Mouse (Mus musculus) inflammation-experienced regulatory T-cells, adult 6 months (primary cell): ENCODE measurements around the gene Tgds. TPM values are rescaled to one million over a fixed set of nuclear protein-coding genes. Genes with fewer than 3 reads are reported as not detected.
"Not testable (repeated sequence)": the region's sequence is repeated elsewhere in the genome, so short reads cannot be mapped to it uniquely, and the experiment has no call there.

Source experiments
- ATAC-seq: one replicate; pipeline ENCODE4 v1.8.0; 2017
- polyA plus RNA-seq, 3 experiments: library from polyadenylated mRNA; unstranded; fragments of 100-300 nt; shearing (Covaris generic); gene quantifications; one replicate each; pipeline ENCODE4 v1.2.1; 2017

The Tgds gene
- polyA plus RNA-seq, 3 experiments from 2014 or later, result 32.9 to 43.8 (median 38.4) TPM

- ATAC-seq, result peak; percentile 5
Observed at GRCm38 (mm10) chr14:118131931-118132641, 469 bp downstream of the Tgds start.

- ATAC-seq, result no peak
Observed at GRCm38 (mm10) chr14:118131472-118131871, 1.1 kb downstream of the Tgds start.

GRCm38 (mm10) chr14:118126301-118126700 is 6.3 kb downstream of the Tgds start:
- no peak for ATAC-seq

DNA sequence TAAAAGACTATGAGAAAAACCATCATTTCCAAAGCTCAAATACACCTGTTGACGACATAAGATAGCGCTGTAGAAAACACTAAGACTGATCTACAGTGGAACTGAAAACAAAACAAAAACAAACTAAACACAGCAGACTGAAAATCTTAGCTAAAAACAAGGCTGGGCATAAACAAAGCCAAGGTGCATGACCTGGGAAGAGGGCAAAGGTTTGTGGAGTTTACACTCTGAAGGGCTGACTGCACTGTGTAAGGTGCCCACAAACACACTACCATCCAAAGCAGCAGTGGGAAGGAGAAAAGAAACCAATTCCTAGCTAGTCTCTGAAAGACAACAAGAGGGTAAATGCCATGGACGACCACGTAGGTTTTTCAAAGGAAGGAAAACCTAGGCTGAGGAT is 7.8 kb downstream of the Tgds start:
- no peak for ATAC-seq

- ATAC-seq, result peak; percentile 17
Observed at GRCm38 (mm10) chr14:118124129-118124528, 8.4 kb downstream of the Tgds start.

DNA sequence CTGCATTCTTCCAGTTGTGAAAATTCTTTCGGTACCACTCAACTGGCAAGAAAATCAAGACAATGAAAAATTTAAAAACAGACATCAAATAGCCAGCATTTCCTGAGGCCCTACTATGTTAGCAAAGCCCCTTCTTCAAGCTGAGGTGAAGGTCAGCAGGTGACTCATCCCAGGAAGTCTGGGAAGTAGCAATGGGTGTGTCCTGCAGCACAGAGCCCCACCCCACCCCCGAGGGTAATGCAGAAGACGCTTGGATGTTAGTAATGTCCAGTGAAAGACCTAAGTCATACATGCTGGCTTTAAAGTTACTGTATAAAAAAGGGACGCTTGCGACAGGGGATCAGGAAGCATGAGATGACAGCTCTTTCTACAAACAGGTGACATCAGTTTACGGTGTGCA is 19.4 kb downstream of the Tgds start:
- ATAC-seq, result no peak

- ATAC-seq, result not testable (repeated sequence)
Observed at GRCm38 (mm10) chr14:118107479-118107878, 25.1 kb downstream of the Tgds start.

DNA sequence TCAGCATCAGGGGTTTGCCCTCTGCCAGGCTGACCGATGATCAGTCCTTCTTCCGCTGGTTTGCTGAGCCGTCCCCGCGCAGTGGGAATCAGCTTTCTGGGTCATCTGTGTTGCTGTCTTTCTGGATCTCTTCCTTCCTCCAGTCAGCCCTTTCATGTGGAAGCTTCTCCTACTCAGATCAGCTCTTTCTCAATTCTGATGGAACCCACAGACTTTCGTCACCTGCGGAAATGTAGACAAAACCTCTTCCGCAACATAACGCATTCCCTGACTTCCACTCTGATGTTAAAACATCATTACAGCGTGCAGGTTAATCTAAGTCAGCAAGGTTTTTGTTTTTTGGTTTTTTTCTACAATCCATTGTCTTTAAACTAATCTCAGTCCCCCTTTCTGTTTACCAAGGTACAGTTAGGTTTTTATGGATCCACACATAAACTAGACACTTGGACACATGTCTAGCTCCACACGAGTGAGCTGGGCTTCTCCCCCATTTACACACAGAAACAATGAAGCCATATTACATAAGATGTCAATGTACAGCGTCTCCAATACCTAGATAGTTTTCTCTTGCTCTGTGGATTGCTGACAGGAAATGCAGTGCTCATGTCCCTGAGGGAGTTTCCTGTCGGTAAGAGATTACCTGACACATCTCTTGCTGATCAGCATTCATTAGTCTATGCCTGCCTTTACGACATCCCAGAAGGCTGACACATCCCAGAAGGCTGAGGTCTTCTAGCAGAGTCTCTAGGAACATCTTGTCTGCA is 31.1 kb downstream of the Tgds start:
- ATAC-seq, result no peak

- ATAC-seq, result no peak
Observed at GRCm38 (mm10) chr14:118098265-118098664, 34.3 kb downstream of the Tgds start.

DNA sequence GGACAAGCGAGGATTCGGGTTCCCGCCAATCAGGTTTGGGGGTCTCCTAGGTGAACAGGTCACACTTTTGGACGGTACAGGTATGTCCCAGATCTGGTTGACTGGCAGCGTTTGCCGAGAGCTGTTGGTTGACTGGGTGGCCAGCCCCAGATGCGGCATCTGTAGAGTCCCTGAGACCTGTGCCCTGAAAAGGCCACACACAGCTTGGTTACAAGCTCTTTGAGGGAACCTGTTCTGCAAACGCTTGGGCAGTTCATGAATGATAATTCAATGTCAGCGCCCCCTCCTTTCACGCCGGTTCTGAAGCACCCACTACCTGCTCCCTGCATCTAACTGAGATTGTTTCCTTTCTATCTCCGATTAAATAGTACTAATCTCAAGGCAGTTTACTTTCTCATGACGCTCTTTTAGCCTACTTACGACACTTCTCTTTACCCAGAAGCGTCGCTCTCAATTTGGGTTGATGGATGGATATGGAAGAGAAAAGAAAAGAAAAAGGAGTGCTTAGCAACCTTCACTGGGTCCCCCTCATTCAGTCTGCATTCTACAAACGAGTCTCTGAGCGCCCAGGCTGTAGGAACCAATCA is 42.7 kb downstream of the Tgds start:
- ATAC-seq, result peak; percentile 42

DNA sequence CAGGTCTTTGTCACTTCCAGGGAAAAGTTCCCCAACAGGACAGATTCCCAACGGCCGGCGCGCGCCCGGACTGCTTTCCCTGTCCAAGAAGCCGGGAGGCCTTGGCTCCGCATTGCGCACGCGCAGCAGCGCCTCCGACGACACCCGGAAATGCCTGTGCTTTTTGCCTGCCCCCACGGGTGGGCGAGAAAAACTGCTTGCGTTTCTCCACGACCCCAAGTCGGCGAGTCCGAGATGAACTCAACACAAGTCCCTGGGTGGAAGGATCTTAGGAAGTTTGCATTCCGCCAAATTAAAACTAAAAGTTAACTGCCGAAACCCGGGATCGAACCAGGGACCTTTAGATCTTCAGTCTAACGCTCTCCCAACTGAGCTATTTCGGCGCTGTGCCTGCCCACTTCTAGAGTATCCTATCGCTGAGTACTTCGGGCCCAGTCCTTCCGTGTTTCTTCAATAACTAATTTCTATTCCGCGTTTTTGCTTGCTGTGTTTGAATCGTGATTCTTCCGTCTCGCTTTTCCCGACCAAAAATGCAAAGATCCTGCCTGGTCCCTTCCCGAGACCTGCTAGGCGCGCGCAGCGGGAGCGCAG is 43.2 kb downstream of the Tgds start:
- ATAC-seq, result peak; percentile 75

DNA sequence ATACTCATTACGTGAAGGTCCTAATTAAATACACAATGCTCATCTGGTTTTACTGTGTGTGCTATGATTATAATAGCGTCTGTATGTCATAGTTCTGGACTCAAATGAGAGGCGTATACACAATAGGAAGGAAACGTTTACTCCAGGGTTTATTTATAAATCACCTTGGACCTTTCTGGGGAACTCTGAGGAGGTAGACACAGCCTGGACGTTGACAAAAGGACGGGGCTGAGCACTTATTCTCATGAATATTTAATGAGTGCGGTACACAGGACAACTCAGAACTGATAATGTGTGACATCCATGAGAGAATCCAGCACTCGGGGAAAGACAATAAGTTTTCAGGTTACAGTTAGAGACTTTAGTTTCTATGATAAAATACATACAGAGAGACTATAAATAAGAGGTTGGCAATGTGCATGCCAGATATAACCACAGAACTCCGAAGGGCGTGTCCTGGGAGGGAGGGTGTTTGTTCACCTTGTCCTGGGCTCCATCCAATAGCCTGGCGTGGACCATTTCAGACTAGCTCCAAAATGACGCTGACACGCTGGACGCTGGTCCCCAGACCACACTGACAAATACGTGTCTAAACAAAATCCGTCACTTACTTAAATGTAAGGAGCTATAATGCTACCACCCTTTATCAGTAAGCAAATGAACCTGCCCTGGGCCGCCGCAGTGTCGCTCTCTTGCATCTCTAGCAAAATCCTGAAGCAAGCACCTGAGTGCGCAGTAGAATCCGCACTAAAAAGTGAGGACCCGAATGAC is 43.9 kb downstream of the Tgds start:
- ATAC-seq, result peak; percentile 57

GRCm38 (mm10) chr14:118086271-118087035 is 46.1 kb downstream of the Tgds start:
- ATAC-seq, result no peak

GRCm38 (mm10) chr14:118083851-118084250 is 48.7 kb downstream of the Tgds start:
- ATAC-seq, result no peak

GRCm38 (mm10) chr14:118080606-118081005 is 51.9 kb downstream of the Tgds start:
- ATAC-seq, result no peak

- no peak for ATAC-seq
Observed at GRCm38 (mm10) chr14:118070100-118070499, 62.5 kb downstream of the Tgds start.

GRCm38 (mm10) chr14:118069439-118070079 is 63.0 kb downstream of the Tgds start:
- ATAC-seq, result no peak
